Mouse (Mus musculus): ENCODE measurements around the gene Mrtfb. TPM values are rescaled to one million over a fixed set of nuclear protein-coding genes. Genes with fewer than 3 reads are reported as not detected.
A peak's percentile ranks its signal among the peaks of the same experiment; 100 is the strongest.

Mrtfb gene
- total RNA-seq, 2 experiments from 2014 or later: 188 to 193 TPM

DNA sequence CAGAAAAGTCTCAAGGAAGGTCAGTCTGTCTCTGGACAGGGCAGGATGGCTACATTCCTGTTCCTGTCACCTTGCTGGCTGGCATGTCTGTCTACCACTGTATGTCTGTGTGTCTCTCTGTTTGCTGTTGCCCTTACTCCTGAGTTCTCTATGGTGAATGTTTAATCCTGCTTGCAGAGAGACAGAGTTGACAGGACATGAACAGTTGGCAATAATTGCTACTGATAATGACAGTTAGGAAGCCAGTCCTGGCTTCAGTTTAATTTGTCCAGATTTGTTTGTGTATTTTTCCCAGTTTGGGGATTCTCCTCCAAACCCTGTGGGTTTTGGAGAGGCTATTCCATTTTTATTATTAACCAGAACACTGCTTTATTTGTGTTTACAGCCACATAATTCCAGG, 102.5 kb downstream of the Mrtfb start:
- no peak for TF ChIP-seq CTCF (IDR thresholded peaks at IDR 0.05)
- intact Hi-C loops (cut with DNase I): loop anchor here (1.0 to 5.0 kb wide), 2 partner anchors 101 to 161 kb away; partner anchors contain the start of gene Mrtfb
- Histone ChIP-seq H3K27ac (peak overlapping the region; percentile 94), H3K4me3 (peak overlapping the region; percentile 70)
- DNase-seq (ENCODE audit: extremely low spot score in 1 of 2, low spot score in 2 of 2): no peak

DNA sequence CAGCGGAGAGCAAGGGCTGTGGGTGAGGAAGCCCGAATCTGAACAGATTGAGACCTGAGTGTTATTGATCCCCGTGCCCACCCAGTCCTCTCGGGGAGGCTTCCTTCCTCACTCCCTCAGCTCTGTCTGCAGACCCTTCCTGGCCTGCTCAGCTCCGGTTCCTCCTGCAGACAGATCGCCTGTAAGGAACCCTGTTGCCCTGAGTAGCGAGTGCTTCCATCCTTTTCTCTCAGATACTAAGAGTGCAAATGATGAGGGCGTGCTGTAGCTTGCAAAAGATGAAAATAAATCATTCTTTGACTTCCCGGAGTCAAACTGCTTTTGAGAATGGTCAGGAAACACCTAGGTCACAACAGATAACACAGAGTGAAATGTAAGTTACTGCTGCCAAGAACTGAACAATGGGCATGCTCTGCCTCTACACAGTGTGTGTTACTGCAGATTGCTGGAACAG, 103.2 kb downstream of the Mrtfb start:
- Histone ChIP-seq H3K27ac (peak overlapping the region; percentile 94), H3K4me3 (peak overlapping the region; percentile 70)
- intact Hi-C loops (cut with DNase I): loop anchor here (5.0 kb wide), 1 partner anchor 102 kb away; the partner anchor contains the start of gene Mrtfb
- no peak for DNase-seq (ENCODE audit: extremely low spot score in 1 of 2, low spot score in 2 of 2)
- no peak for TF ChIP-seq CTCF (IDR thresholded peaks at IDR 0.05)

DNA sequence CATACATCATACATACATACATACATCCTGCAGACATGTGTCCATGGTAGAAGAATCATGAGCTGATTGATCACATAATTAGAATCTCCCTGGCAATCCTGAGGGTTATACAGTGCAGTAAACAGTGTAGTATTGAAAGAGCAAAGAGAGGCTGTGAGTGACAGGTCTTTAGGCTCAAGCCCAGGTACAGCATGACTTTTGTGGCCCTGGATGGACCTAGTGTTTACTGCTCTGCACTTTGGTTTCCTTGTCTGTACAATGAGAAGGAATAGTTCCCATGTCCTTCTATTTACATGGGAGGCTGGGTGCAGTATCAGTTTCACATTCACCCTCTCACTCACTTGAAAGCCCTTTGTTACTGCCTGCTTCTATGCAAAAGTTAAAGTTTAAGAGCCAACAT, 103.9 kb downstream of the Mrtfb start:
- Histone ChIP-seq H3K27ac (peak overlapping the region; percentile 94), H3K4me3 (peak overlapping the region; percentile 70)
- no peak for TF ChIP-seq CTCF (IDR thresholded peaks at IDR 0.05)
- DNase-seq (ENCODE audit: extremely low spot score in 1 of 2, low spot score in 2 of 2): no peak
- intact Hi-C loops (cut with DNase I): no loop called here

- intact Hi-C loops (cut with DNase I): no loop called here
- Histone ChIP-seq H3K27ac (peak overlapping the region; percentile 94), H3K4me3 (peak overlapping the region; percentile 70)
- no peak for TF ChIP-seq CTCF (IDR thresholded peaks at IDR 0.05)
- no peak for DNase-seq (ENCODE audit: extremely low spot score in 1 of 2, low spot score in 2 of 2)
Observed at GRCm38 (mm10) chr16:13360835-13361234, 104.6 kb downstream of the Mrtfb start.

- Histone ChIP-seq H3K4me3 (no peak overlapping the region; the same call in 1 of the 2 replicates), H3K27ac (no peak overlapping the region)
- intact Hi-C loops (cut with DNase I): no loop called here
- TF ChIP-seq CTCF (IDR thresholded peaks at IDR 0.05): no peak
- no peak for DNase-seq (ENCODE audit: extremely low spot score in 1 of 2, low spot score in 2 of 2)
Observed at GRCm38 (mm10) chr16:13363141-13363540, 106.9 kb downstream of the Mrtfb start.

DNA sequence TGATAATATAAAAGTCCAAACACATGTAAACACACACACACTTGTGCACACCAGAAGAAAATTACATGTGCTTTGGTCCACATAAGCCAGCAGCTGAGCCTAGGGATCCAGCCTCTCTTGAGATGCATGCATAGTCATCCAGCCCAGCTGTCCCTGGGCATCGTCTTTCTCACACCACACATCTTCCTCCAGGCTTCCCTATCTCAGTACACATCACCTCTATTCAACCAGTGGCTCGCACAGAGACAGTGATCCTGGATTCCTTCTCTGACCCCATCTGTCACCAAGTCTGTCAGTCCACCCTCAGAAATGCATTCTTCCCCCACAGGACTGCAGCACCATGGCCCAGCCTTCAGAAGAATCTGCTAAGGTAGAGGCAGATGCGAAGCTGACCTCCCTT, 107.9 kb downstream of the Mrtfb start:
- intact Hi-C loops (cut with DNase I): no loop called here
- H3K27ac ChIP-seq: 0 out of 2 replicates have a peak overlapping the region, but pooled peaks have one; percentile 40
- DNase-seq (ENCODE audit: extremely low spot score in 1 of 2, low spot score in 2 of 2): no peak
- no peak overlapping the region for H3K4me3 ChIP-seq
- no peak for TF ChIP-seq CTCF (IDR thresholded peaks at IDR 0.05)

GRCm38 (mm10) chr16:13366256-13366655, 110.0 kb downstream of the Mrtfb start:
- intact Hi-C loops (cut with DNase I): no loop called here
- DNase-seq (ENCODE audit: extremely low spot score in 1 of 2, low spot score in 2 of 2): no peak
- H3K27ac ChIP-seq: peak overlapping the region; percentile 78
- TF ChIP-seq CTCF (IDR thresholded peaks at IDR 0.05): no peak
- H3K4me3 ChIP-seq: 0 out of 2 replicates have a peak overlapping the region, but pooled peaks have one; percentile 0

DNA sequence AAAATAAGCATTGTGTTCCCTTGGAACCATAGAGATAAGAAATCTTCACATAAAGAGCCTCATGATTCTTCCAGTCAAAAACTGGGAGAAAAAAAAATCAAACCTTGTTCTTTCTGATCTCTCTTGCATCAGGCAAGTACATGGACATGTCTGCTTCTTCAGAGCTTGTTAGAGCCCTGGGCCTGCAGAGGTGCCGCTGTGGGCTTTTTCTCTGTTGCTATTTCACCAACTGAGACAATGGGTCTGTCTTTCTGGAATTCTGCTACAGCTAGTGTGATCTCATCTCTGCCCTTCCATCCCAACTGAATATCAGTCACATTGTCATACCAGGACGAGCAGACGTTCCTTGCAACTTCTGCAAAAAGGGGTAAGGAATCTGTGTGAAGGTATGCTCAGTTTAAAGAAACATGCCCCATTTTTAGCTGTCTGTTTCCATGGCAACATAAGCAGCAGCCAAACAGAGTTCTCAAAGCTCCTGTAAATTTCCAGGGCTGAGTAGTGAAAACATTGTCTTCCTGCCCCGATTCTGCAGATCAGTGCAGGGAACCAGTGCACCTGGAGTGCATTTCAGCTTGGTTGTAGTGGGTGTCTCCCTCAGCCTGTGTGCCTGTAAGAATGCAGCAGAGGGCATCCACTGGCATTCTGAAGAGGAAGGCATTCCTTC, 110.7 kb downstream of the Mrtfb start:
- Histone ChIP-seq H3K4me3 (peak overlapping the region; percentile 27; the same call in 1 of the 2 replicates), H3K27ac (peak overlapping the region; percentile 78)
- peak; percentile 38 to 47 for DNase-seq (ENCODE audit: extremely low spot score in 1 of 2, low spot score in 2 of 2)
- TF ChIP-seq CTCF (IDR thresholded peaks at IDR 0.05): no peak
- intact Hi-C loops (cut with DNase I): no loop called here

- no peak for TF ChIP-seq CTCF (IDR thresholded peaks at IDR 0.05)
- no peak for DNase-seq (ENCODE audit: extremely low spot score in 1 of 2, low spot score in 2 of 2)
- intact Hi-C loops (cut with DNase I): no loop called here
- Histone ChIP-seq H3K4me3 (peak overlapping the region; percentile 27; the same call in 1 of the 2 replicates), H3K27ac (peak overlapping the region; percentile 78)
Observed at GRCm38 (mm10) chr16:13367466-13367856, 111.2 kb downstream of the Mrtfb start.

- H3K27ac ChIP-seq: no peak overlapping the region
- intact Hi-C loops (cut with DNase I): no loop called here
- DNase-seq (ENCODE audit: extremely low spot score in 1 of 2, low spot score in 2 of 2): no peak
- no peak for TF ChIP-seq CTCF (IDR thresholded peaks at IDR 0.05)
- no peak overlapping the region for H3K4me3 ChIP-seq
Observed at GRCm38 (mm10) chr16:13368645-13369044, 112.4 kb downstream of the Mrtfb start.

DNA sequence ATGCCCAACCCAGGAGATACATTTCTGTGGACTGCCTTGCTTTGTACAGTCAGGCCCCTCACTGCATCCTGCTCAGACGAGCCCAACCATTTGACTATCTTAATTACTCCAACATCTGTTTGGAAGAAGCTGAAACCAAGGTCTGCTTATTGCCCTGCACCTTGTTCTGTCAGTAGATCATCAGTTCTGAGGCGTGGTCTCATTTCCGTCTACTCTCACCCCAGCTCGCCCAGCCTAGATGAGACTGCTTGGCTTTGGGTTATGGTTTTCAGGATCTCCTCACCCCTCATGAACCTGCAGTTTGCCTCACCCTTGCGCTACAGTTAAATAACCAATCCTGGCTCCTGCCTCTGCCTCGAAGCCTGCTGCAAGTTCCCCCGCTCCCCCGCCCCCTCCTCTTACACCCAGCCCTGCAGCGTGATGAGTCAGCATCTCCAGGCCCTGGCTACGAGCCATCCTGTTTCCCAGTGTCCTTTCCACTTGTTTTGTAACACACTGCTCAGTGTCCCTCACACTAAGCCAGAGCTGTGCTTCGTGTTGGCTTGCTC, 115.5 kb downstream of the Mrtfb start:
- DNase-seq (ENCODE audit: extremely low spot score in 1 of 2, low spot score in 2 of 2): peak; percentile 82 to 84
- intact Hi-C loops (cut with DNase I): no loop called here
- TF ChIP-seq CTCF (IDR thresholded peaks at IDR 0.05): no peak
- Histone ChIP-seq H3K27ac (peak overlapping the region; percentile 72), H3K4me3 (no peak overlapping the region)

- peak overlapping the region; percentile 3; the same call in 1 of the 2 replicates for H3K27ac ChIP-seq
- no peak for DNase-seq (ENCODE audit: extremely low spot score in 1 of 2, low spot score in 2 of 2)
- intact Hi-C loops (cut with DNase I): no loop called here
- no peak; the same call in 1 of the 2 replicates for TF ChIP-seq CTCF (IDR thresholded peaks at IDR 0.05)
- H3K4me3 ChIP-seq: no peak overlapping the region
Observed at GRCm38 (mm10) chr16:13372899-13373533, 116.7 kb downstream of the Mrtfb start.

Data from left cerebral cortex, adult 2 months (tissue).